Mouse (Mus musculus) olfactory bulb, adult 2 months (tissue): ENCODE data around the gene Lat. TPM values are rescaled to one million over a fixed set of nuclear protein-coding genes. Genes with fewer than 3 reads are reported as not detected.

ENCODE experiments used
- H3K27ac ChIP-seq: fragments of 200-500 bp; 2 replicates; pipeline ENCODE4 v1.5.1; 2012; ENCODE audit warnings: low read depth, low read length; ENCODE audit not compliant: insufficient read depth
- H3K4me1 ChIP-seq: fragments of 200-500 bp; 2 replicates; pipeline ENCODE4 v1.6.1; 2012; ENCODE audit warnings: low read length; ENCODE audit not compliant: control insufficient read depth, insufficient read depth
- H3K4me3 ChIP-seq: fragments of 200-500 bp; 2 replicates; pipeline ENCODE4 v1.5.1; 2012; ENCODE audit warnings: mild to moderate bottlenecking, low read depth, low read length, moderate library complexity; ENCODE audit not compliant: insufficient read depth
- CTCF ChIP-seq: fragments of 200-500 bp; IDR thresholded peaks from 2 replicates; pipeline ENCODE4 v1.5.1; 2012; ENCODE audit warnings: low read depth, mild to moderate bottlenecking, low read length, moderate library complexity; ENCODE audit not compliant: insufficient read depth
- POLR2A ChIP-seq: fragments of 200-500 bp; IDR thresholded peaks from 2 replicates; pipeline ENCODE4 v1.6.1; 2012; ENCODE audit warnings: mild to moderate bottlenecking, low read depth, low read length, moderate library complexity; ENCODE audit not compliant: insufficient read depth
- WGBS: fragments of 180-500 bp; shearing (Covaris S2); methylation state at CpG from one replicate; pipeline ENCODE4 v1.1.7; 2018; 5-methylcytosine and 5-hydroxymethylcytosine counted together
- polyA plus RNA-seq: library from polyadenylated mRNA; stranded (reverse); fragments of >200 nt; gene quantifications from 2 replicates; pipeline ENCODE4 v1.2.4, GENCODE M21; 2012; ENCODE audit warnings: low replicate concordance; ENCODE audit not compliant: missing spikeins, insufficient read depth, insufficient read length

The Lat gene
- polyA plus RNA-seq, 1 experiment, result 430 TPM

DNA sequence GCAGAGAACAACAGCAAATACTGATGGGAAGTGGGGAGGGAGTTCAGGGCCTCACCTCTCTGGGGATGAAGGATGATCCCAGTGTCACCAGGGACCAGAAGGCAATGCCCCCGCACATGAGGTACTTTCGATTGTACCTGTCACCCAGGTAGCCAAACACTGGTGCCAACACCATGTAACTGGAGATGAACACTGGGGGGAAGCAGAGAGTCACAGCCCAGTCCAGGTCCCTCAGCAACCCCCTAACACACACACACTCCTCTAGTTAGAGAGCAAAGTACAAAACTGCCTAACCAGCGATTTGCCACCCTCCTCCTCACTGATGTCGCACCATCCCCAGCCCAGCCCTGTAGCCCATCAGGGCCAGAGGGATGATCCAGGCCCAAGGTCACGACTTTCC is 5.6 kb upstream of the Lat start:
- H3K27ac ChIP-seq, result no peak overlapping the region
- WGBS, result 80% methylated on average over 5 of the region's 5 CpGs
- H3K4me3 ChIP-seq, result no peak overlapping the region
- TF ChIP-seq CTCF (no peak), POLR2A (no peak)
- H3K4me1 ChIP-seq, result peaks cover 4% of the 10 kb centered on the region

DNA sequence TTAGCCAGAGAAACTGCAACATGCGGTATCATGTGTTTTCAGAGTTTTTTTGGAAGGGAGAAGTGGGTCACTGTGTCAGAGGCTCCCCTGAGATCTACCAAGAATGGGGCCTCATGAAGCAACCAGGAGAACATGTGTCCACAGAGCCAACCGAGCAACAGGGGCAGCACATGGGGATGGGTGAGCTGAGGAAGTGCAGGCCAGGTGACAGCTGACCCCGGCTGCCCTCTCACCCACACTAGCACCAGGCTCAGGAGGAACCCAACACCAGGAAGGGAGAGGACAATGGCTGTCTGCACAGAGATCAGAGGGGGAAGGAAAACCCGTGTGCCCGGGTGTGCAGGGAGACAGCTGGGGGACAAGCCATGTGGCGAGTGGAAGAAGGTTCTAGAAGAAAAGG is 5.2 kb upstream of the Lat start:
- peaks cover 4% of the 10 kb centered on the region for H3K4me1 ChIP-seq
- no peak overlapping the region for H3K27ac ChIP-seq
- no peak for TF ChIP-seq CTCF
- no peak for TF ChIP-seq POLR2A
- no peak overlapping the region for H3K4me3 ChIP-seq
- WGBS, result 84% methylated on average over 6 of the region's 6 CpGs

DNA sequence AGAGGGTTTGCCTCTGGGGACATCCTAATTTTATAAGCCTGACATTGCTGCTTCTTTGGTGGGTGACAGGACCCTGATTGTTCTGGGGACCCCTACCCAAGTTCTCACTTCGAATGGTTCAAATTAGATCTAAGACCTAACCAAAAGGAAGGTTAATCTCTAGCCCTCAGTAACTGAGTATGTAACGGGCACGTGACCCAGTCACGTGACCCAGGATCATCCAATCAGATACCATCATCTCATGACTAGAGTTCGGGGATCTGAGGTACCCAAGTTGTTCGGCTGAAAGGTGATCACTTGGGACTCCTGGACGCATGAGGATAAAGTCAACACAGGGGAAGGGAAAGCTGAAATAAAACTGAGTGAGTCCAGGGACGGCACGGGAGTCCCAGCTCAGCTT is 3.6 kb upstream of the Lat start:
- H3K4me1 ChIP-seq, result peaks cover 4% of the 10 kb centered on the region
- H3K4me3 ChIP-seq, result no peak overlapping the region
- H3K27ac ChIP-seq, result no peak overlapping the region
- TF ChIP-seq POLR2A (no peak), CTCF (no peak)
- 85% methylated on average over 9 of the region's 9 CpGs for WGBS

DNA sequence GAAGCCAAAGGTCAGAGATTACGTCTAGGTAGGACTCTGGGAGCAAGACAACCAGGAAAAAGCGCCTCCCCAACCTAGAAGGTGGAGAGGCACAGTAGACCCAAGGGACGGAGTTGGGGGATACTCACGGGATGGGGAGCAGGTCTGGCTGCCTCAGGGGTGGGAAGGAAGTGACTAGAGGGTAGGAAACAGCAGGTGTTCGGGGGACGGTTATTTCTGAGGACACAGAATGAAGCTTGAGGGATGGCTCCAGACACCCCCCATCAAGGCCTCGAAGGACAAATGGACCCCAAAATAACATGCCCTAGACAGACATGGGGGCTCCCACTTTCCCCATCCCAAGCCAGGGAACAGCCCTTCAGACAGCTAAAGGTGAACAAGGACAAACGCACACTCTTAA is 1.0 kb downstream of the Lat start:
- TF ChIP-seq CTCF (no peak), POLR2A (no peak)
- H3K4me3 ChIP-seq, result peak overlapping the region; percentile 7; the same call in 1 of the 2 replicates
- WGBS, result 91% methylated on average over 8 of the region's 8 CpGs

DNA sequence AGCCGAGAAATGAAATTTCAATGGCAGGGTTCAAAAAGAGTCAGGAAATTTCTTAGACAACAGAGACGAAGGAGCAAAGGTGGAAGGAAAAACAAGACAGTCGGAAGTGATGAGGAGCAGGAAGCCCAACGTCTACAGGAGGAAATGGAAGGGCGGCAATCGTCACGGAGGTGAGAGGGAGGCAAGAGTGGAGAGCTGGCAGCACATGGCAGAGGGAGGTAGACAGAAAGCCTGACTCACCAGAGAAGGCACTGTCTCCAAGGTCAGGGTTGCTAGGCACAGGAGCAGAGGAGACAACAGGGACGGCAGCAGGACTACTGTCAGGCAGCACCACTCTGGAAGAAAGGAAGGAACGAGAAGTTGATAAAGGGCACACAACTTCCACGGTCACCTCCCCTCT is 1.7 kb downstream of the Lat start:
- H3K27ac ChIP-seq, result no peak overlapping the region
- no peak for TF ChIP-seq CTCF
- TF ChIP-seq POLR2A, result no peak
- H3K4me1 ChIP-seq, result no peaks in the 10 kb centered on the region
- 85% methylated on average over 10 of the region's 10 CpGs for WGBS
- no peak overlapping the region; the same call in 1 of the 2 replicates for H3K4me3 ChIP-seq

More for the DNA sequence above, 1.0 kb downstream of the Lat start:
- no peaks in the 10 kb centered on the region for H3K4me1 ChIP-seq
- H3K27ac ChIP-seq, result no peak overlapping the region

DNA sequence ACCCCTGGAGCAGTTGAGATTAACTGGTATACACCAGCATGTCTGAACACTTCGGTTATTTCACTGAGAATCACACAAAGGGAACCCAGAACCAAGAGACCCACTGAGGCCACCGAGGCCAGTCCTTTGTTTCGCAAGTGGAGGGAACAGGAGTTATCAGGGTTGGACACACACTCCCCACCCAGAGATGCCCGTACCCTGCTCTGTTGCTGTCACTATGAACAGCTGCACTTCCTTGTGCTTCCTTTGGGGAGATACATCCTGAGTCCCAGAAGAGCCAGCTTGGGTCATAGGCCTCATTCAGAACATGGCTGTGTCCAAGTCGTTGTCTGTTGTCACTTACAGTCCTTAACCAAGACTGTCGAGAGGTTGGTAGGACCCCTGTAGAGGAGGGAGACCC is 6.3 kb downstream of the Lat start:
- Histone ChIP-seq H3K27ac (no peak overlapping the region), H3K4me3 (no peak overlapping the region), H3K4me1 (no peaks in the 10 kb centered on the region)
- WGBS, result 86% methylated on average over 6 of the region's 6 CpGs
- TF ChIP-seq POLR2A, result no peak
- TF ChIP-seq CTCF, result no peak

DNA sequence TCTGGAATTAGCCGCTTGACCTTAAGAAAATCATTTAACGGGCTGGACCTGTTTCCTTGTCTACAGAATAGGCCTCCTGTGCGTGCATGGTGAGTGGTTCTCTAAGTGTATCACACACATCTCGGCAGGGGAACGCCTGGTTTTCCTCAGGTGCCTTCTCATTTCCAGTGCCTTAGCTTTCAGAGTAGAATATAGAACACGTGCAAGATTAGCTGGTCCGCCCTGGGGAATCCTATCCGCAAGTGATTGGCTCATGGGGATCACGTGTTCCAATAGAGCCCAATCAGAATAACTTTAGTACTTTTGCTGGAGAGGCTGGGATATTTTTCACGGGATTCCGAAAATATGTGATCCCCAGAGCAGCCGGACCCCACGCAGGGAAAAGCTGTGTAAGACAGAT is 10.3 kb downstream of the Lat start:
- H3K4me3 ChIP-seq, result no peak overlapping the region
- WGBS, result 80% methylated on average over 13 of the region's 13 CpGs
- no peak for TF ChIP-seq POLR2A
- TF ChIP-seq CTCF, result no peak
- no peaks in the 10 kb centered on the region for H3K4me1 ChIP-seq
- H3K27ac ChIP-seq, result no peak overlapping the region

DNA sequence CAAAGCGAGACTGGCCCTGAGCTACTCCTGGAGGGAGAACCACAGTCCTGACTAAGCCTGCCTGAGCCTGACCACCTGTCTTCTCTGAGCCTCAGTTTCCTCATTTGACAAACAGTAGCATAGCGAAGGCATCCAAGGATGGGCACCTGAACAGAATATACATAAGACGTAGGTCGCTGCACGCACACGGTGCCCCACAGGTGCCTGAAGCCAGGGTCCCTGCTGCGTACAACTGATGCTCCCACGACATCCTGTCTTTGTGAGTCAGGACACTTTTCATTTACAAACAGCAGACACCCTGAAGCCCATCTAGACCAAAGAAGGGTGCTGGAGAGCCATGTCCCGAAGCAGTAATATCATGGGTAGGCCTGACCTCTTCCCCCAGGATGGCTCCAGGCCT is 11.0 kb downstream of the Lat start:
- Histone ChIP-seq H3K27ac (no peak overlapping the region), H3K4me1 (no peaks in the 10 kb centered on the region), H3K4me3 (no peak overlapping the region)
- TF ChIP-seq POLR2A (no peak), CTCF (no peak)
- 92% methylated on average over 9 of the region's 9 CpGs for WGBS

DNA sequence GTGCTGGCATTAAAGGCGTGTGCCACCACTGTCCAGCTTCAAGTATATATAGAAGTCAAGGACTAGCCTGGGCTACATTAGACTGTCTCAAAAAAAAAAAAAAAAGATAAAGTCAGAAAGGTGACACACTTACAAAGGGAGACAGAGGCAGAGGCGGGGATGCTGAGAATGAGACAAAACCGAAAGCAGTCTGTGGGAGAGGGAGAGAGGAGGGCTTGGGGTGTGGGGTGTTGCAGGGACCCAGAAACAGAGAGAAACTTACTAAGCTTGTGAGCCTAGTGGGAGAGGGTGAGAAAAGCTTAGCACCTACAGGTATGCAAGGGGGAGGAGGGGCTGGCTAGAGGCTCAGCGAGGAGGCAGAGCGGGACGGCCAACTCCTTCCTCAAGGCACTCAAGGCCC is 11.5 kb downstream of the Lat start:
- Histone ChIP-seq H3K4me1 (no peaks in the 10 kb centered on the region), H3K27ac (no peak overlapping the region), H3K4me3 (no peak overlapping the region)
- TF ChIP-seq CTCF (no peak), POLR2A (no peak)
- WGBS, result 93% methylated on average over 6 of the region's 6 CpGs
